ENCODE assay signal across 8 mouse cellular contexts in genomic region chr9:20888386-20888765, GRCm38 (mm10). TPM values are rescaled to one million over a fixed set of nuclear protein-coding genes. Genes with fewer than 3 reads are reported as not detected.
DNase-seq lines count a peak whose midpoint lies in the region; ATAC-seq and TF ChIP-seq lines count a peak whose summit lies in the region.

No protein-coding gene starts in this region.

- DNase-seq in cerebellum, postnatal 25 days, result no peak
- no peak for DNase-seq in neural tube, embryonic 11.5 days (ENCODE audit: low spot score)
- no peak for DNase-seq in neural tube, embryonic 10.5 days (ENCODE audit: extremely low spot score, low spot score)
- DNase-seq in limb, embryonic 14.5 days (ENCODE audit: low spot score), result no peak
- no peak for DNase-seq in urinary bladder, adult 18-20 months (ENCODE audit: low spot score in 2 of 2)

- WGBS in neural tube, embryonic 11.5 days, result 0% methylated on average over 30 of the region's 30 CpGs
- 0% methylated on average over 30 of the region's 30 CpGs for WGBS in limb, embryonic 14.5 days
- under 1% methylated on average over 30 of the region's 30 CpGs for WGBS in stomach, embryonic 16.5 days

- no peaks in the 10 kb centered on the region for H3K27me3 ChIP-seq in neural tube, embryonic 11.5 days (ENCODE audit: control insufficient read depth, insufficient read depth, low read length)
- no peaks in the 10 kb centered on the region for H3K27me3 ChIP-seq in limb, embryonic 14.5 days (ENCODE audit: control insufficient read depth, insufficient read depth, low read length)
- H3K27me3 ChIP-seq in stomach, embryonic 16.5 days (ENCODE audit: control insufficient read depth, insufficient read depth, low read length), result no peaks in the 10 kb centered on the region

- peaks cover 29% of the 10 kb centered on the region for H3K36me3 ChIP-seq in neural tube, embryonic 11.5 days (ENCODE audit: control insufficient read depth, insufficient read depth, low read length)
- peaks cover 42% of the 10 kb centered on the region for H3K36me3 ChIP-seq in limb, embryonic 14.5 days (ENCODE audit: control insufficient read depth, insufficient read depth, low read length)
- H3K36me3 ChIP-seq in stomach, embryonic 16.5 days (ENCODE audit: control insufficient read depth, insufficient read depth, low read length), result peaks cover 35% of the 10 kb centered on the region

- no peak for TF ChIP-seq POLR2A in limb, embryonic 14.5 days (IDR thresholded peaks at IDR 0.05; ENCODE audit: borderline replicate concordance, extremely low read depth, insufficient read depth, insufficient read length)

- H3K9me3 ChIP-seq in neural tube, embryonic 11.5 days (ENCODE audit: control insufficient read depth, low read length), result no peaks in the 10 kb centered on the region
- no peaks in the 10 kb centered on the region for H3K9me3 ChIP-seq in limb, embryonic 14.5 days (ENCODE audit: control insufficient read depth, low read length)
- H3K9me3 ChIP-seq in stomach, embryonic 16.5 days (replicated peaks; ENCODE audit: control insufficient read depth, low read length), result no peaks in the 10 kb centered on the region

- H3K27ac ChIP-seq in neural tube, embryonic 11.5 days (ENCODE audit: low read depth, low read length), result 0 out of 2 replicates have a peak overlapping the region, but pooled peaks have one; percentile 21
- peak overlapping the region; percentile 94 for H3K27ac ChIP-seq in limb, embryonic 14.5 days (replicated peaks; ENCODE audit: low read depth, low read length)
- H3K27ac ChIP-seq in stomach, embryonic 16.5 days (ENCODE audit: low read length), result peak overlapping the region; percentile 51

- H3K4me1 ChIP-seq in neural tube, embryonic 11.5 days (ENCODE audit: control insufficient read depth, insufficient read depth, low read length), result peaks cover 4% of the 10 kb centered on the region; the same call in 1 of the 2 replicates
- no peaks in the 10 kb centered on the region for H3K4me1 ChIP-seq in limb, embryonic 14.5 days (ENCODE audit: control insufficient read depth, insufficient read depth, low read length)
- H3K4me1 ChIP-seq in stomach, embryonic 16.5 days (ENCODE audit: control insufficient read depth, insufficient read depth, low read length), result peaks cover 6% of the 10 kb centered on the region; the same call in 1 of the 2 replicates

- ATAC-seq in cerebellum, adult (ENCODE audit: insufficient number of reproducible peaks, low FRiP score, low TSS enrichment), result 0 out of 2 replicates have a peak, but pooled peaks have one; percentile 2
- no peak; the same call in 1 of the 2 replicates for ATAC-seq in neural tube, embryonic 11.5 days (ENCODE audit: insufficient read depth, low FRiP score, low TSS enrichment)
- ATAC-seq in limb, embryonic 14.5 days (ENCODE audit: low FRiP score, low read depth), result peak; percentile 28
- ATAC-seq in stomach, embryonic 16.5 days (ENCODE audit: insufficient read depth, low FRiP score), result peak; percentile 35
- ATAC-seq in frontal cortex, adult (ENCODE audit: low TSS enrichment), result no peak

- peak overlapping the region; percentile 80 for H3K4me3 ChIP-seq in neural tube, embryonic 11.5 days (ENCODE audit: low read depth, low read length)
- H3K4me3 ChIP-seq in limb, embryonic 14.5 days (replicated peaks; ENCODE audit: low read length), result peak overlapping the region; percentile 95
- peak overlapping the region; percentile 87 for H3K4me3 ChIP-seq in stomach, embryonic 16.5 days (replicated peaks; ENCODE audit: low read length)

- H3K4me2 ChIP-seq in neural tube, embryonic 11.5 days (ENCODE audit: low read depth), result peak overlapping the region; percentile 68
- H3K4me2 ChIP-seq in limb, embryonic 14.5 days (replicated peaks; ENCODE audit: low read depth, low read length, severe bottlenecking), result peak overlapping the region; percentile 54
- H3K4me2 ChIP-seq in stomach, embryonic 16.5 days (ENCODE audit: low read depth, low read length), result peak overlapping the region; percentile 83

- H3K9ac ChIP-seq in neural tube, embryonic 11.5 days (ENCODE audit: low read length), result peak overlapping the region; percentile 76
- H3K9ac ChIP-seq in limb, embryonic 14.5 days (ENCODE audit: low read depth, low read length, severe bottlenecking), result peak overlapping the region; percentile 86
- peak overlapping the region; percentile 90 for H3K9ac ChIP-seq in stomach, embryonic 16.5 days (ENCODE audit: low read length)

RNA-seq across cellular contexts. Expression of gene Ppan, which starts 0.4 kb away (rescaled TPM):
- 60.8 and 64.0 TPM in 2 replicates for polyA plus RNA-seq in neural tube, embryonic 11.5 days (2014; fragmentation: Nextera tagmentation; extraction: Ambion mirVana)
- 147 and 175 TPM in 2 replicates for polyA plus RNA-seq in limb, embryonic 14.5 days (2012; rRNA removed)
- polyA plus RNA-seq in limb, embryonic 14.5 days (2014; fragmentation: Nextera tagmentation; extraction: Ambion mirVana), result 79.8 and 82.7 TPM in 2 replicates
- polyA plus RNA-seq in stomach, embryonic 16.5 days (2015; fragmentation: Nextera tagmentation; extraction: Ambion mirVana), result 74.6 and 77.5 TPM in 2 replicates

RNA-seq across cellular contexts. Expression of gene Angptl6, which starts 8.8 kb away (rescaled TPM):
- polyA plus RNA-seq in neural tube, embryonic 11.5 days (2014; fragmentation: Nextera tagmentation; extraction: Ambion mirVana), result 4.0 and 5.7 TPM in 2 replicates
- polyA plus RNA-seq in limb, embryonic 14.5 days (2012; rRNA removed), result 3.1 and 4.0 TPM in 2 replicates
- polyA plus RNA-seq in limb, embryonic 14.5 days (2014; fragmentation: Nextera tagmentation; extraction: Ambion mirVana), result 2.4 and 4.3 TPM in 2 replicates
- polyA plus RNA-seq in stomach, embryonic 16.5 days (2015; fragmentation: Nextera tagmentation; extraction: Ambion mirVana), result 8.2 and 9.1 TPM in 2 replicates

RNA-seq across cellular contexts. Expression of gene Eif3g, which starts 10.0 kb away (rescaled TPM):
- 352 and 373 TPM in 2 replicates for polyA plus RNA-seq in neural tube, embryonic 11.5 days (2014; fragmentation: Nextera tagmentation; extraction: Ambion mirVana)
- 167 and 179 TPM in 2 replicates for polyA plus RNA-seq in limb, embryonic 14.5 days (2012; rRNA removed)
- polyA plus RNA-seq in limb, embryonic 14.5 days (2014; fragmentation: Nextera tagmentation; extraction: Ambion mirVana), result 287 and 289 TPM in 2 replicates
- 272 and 293 TPM in 2 replicates for polyA plus RNA-seq in stomach, embryonic 16.5 days (2015; fragmentation: Nextera tagmentation; extraction: Ambion mirVana)

RNA-seq across cellular contexts. Expression of gene A230050P20Rik, which starts 19.9 kb away (rescaled TPM):
- 0.65 and 0.94 TPM in 2 replicates for polyA plus RNA-seq in neural tube, embryonic 11.5 days (2014; fragmentation: Nextera tagmentation; extraction: Ambion mirVana)
- polyA plus RNA-seq in limb, embryonic 14.5 days (2012; rRNA removed), result 25.4 and 35.2 TPM in 2 replicates
- polyA plus RNA-seq in limb, embryonic 14.5 days (2014; fragmentation: Nextera tagmentation; extraction: Ambion mirVana), result 4.5 and 4.7 TPM in 2 replicates
- polyA plus RNA-seq in stomach, embryonic 16.5 days (2015; fragmentation: Nextera tagmentation; extraction: Ambion mirVana), result 14.2 and 16.8 TPM in 2 replicates

Comparison
In these comparisons a context has a peak if more than half of its experiments do, and no peak if none do; other contexts are left out.
1. ATAC-seq: peak in cerebellum, adult (single experiment), limb, embryonic 14.5 days (single experiment) and stomach, embryonic 16.5 days (single experiment); none in neural tube, embryonic 11.5 days (single experiment) and frontal cortex, adult (single experiment).
2. H3K27ac ChIP-seq: peak in every context shown above with its lines; median percentile 94 in limb, embryonic 14.5 days; 51 in stomach, embryonic 16.5 days; 21 in neural tube, embryonic 11.5 days.
3. Peak in every context shown above with its lines, with median percentiles within 50 percentile points of each other: H3K4me2 ChIP-seq, H3K4me3 ChIP-seq and H3K9ac ChIP-seq.